Mouse (Mus musculus) granulocyte monocyte progenitor cell, adult 5-6 weeks (primary cell): ENCODE measurements around the gene Prps1. TPM values are rescaled to one million over a fixed set of nuclear protein-coding genes. Genes with fewer than 3 reads are reported as not detected.

Experiments used
- ATAC-seq: replicated peaks from 2 replicates; pipeline ENCODE4 v1.8.0; 2016; ENCODE audit warnings: mild to moderate bottlenecking, moderate TSS enrichment, inconsistent platforms; ENCODE audit not compliant: poor library complexity, severe bottlenecking
- total RNA-seq, 2 experiments: library from RNA; stranded (forward) in 1 of 2; stranded (reverse) in 1 of 2; fragments of 200-712, 200-1000 nt in 1 of 2; fragments of >200 nt in 1 of 2; fragmentation: Nextera tagmentation in 1 of 2; gene quantifications; 2 replicates each; pipeline ENCODE4 v1.2.3; 2014 to 2017

Gene Prps1
- total RNA-seq (2014; fragmentation: Nextera tagmentation) (63.6 and 69.8 TPM in 2 replicates), total RNA-seq (2017) (56.4 and 78.2 TPM in 2 replicates)

DNA sequence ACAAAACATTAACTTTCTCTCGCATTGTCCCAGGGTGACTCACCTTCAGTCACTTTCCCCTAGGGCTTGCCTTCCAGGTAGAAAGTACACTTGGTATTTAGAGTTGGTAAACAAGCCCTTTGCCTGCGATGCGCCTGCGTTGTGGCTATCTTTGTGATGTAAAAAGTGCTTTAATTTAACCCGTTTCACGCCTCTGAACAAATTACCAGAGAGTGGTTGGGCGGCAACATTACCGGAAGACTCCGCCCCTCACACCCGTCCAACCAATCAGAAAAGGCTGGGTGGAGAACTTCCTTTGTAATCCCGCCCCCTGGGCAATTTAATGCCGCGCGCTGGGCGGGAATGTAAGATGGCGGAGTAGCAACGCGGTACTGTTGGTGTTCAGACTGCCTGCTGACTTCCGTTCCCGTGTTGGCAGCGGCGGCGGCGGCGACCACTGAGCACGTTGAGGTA is at the start of gene Prps1:
Prps1 (plus strand) TSS at position 335 of the 453 bp plus-strand sequence.
- ATAC-seq: peak; percentile 95

GRCm38 (mm10) chrX:140407593-140407992 is 48.8 kb upstream of the Prps1 start:
- no peak for ATAC-seq

DNA sequence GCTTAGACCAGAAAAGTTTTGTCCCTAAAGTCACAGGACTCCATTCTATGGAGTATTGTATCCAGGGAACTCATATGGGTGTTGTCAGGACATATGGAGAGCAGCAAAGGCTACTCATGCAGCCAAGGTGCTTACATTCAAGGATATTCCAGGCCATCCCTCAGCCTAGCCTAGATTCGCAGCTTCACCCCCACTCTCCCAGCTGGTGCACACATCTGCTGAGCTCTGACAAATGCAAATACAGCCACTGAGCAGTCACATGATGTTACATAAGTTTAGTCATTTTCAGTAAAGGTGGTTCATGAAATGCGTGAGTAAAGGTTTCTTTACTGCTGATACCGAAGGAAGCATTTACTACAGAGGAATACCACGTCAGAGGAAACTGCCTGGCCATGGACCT is 37.9 kb upstream of the Prps1 start:
- no peak for ATAC-seq

GRCm38 (mm10) chrX:140427124-140427523 is 29.3 kb upstream of the Prps1 start:
- ATAC-seq: no peak

DNA sequence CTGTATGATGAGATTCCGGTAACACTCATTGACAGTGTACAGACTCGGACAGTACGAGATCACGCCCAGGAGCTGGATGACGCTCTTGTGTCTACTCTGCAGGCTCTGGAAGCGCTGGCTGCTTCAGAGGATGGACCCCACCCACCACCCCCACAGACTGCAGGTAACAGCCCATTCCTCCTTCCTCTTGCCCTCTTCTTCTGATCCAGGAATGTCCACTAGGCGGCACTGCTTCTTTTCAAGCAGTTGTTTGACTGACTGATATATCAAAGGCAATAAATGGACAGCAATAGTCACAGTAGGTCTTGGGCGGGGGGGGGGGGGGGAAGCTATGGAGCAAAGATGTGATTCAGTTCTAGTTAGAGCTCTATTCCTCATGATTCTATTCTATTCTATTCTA is 28.2 kb upstream of the Prps1 start:
- 0 out of 2 replicates have a peak, but pooled peaks have one; percentile 25 for ATAC-seq

DNA sequence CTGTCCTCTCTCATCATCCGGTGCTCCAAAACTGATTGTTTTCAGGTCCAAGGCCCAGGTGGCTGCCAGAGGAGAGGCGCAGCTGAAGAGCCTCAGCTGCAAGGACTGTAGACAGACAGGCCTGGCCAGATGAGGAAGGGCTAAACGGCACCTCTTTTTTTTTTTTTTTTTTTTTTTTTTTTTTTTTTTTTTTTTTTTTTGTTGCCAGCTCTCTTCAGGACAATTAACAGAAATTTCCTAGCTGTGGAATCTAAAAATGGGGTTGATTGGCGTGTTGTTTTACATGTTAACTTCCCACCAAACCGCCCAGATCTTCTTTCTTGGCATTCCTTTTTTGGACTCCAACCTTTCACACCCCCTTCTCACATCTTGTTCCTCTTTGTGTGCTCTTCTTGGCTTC is 26.4 kb upstream of the Prps1 start:
- ATAC-seq: no peak

DNA sequence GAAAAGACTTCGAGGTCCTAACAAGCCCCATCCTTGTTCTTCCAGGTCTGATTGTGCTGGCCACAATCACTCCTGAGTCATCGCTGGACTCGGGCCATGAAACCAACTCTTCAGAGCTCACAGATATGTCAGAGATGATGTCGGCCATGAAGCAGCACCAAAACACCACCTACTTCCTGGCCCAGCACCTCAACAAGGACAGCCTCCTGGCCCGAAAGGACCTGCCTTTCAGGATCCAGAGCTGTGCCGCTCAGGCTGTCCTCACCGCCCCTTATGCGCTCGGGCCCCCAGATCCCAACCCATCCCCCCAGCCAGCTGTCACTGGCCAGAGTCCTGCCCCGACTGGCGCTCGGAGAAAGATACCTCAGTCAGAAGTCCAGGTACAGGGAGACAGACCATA is 25.9 kb upstream of the Prps1 start:
- no peak for ATAC-seq

DNA sequence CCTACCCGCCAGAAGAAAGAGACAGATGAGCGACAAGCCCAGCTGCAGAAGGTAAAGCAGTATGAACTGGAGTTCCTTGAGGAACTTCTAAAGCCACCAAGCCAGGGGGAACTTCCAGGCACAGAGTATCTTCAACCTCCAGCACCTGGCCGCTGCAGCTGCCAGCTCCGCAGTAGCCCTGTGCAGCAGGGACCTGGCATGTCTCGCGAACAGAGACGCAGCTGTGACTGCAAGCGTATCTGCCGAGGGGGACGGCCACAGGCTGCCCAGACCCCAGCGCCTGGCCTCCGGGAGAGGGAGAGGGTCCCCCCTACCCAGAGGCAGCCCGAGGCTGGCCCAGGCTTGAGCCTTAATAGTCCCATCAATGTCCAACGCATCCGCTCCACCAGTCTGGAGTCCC is 24.4 kb upstream of the Prps1 start:
- no peak for ATAC-seq

DNA sequence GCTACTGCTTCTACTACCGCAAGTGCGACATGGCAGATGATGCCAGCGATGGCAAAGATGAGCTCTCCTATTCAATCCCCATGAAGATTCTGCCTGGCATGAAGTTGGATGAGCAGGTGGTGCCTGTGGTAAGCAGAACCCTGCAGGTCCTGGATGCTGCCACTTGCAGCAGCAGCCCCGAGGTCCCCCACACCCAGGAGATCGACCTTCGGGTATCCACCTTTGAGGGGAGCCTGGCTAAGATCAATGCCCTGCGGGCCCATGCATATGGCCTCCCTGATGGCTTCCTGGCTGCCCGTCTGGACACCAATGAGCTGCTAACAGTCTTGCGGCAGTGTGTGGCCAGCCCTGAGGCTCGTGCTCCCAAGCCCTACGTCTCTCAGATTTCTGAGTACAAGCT is 23.6 kb upstream of the Prps1 start:
- no peak for ATAC-seq

DNA sequence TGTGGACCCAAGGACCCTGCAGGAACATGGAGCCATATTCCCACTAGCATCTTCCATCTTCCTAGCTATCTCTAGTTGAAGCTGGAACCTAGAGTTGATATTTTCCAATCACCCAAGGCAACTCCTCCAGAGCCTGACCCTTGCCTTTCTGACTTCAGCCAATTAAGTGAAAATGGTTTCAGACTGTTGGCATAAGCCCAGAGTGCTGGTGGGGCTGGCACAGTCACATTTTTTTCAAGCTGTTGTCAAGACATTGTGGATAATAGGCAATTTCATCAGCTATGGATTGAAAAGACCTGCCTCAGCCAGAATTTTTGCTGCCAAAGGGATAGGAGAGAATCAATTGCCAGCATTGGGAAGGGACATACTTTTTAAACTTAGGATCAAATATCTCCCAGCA is 18.5 kb upstream of the Prps1 start:
- ATAC-seq: no peak

GRCm38 (mm10) chrX:140445551-140445950 is 10.9 kb upstream of the Prps1 start:
- no peak for ATAC-seq

GRCm38 (mm10) chrX:140450071-140450470 is 6.3 kb upstream of the Prps1 start:
- ATAC-seq: no peak

- ATAC-seq: peak; percentile 38
Observed at GRCm38 (mm10) chrX:140456751-140457491, 508 bp downstream of the Prps1 start.

DNA sequence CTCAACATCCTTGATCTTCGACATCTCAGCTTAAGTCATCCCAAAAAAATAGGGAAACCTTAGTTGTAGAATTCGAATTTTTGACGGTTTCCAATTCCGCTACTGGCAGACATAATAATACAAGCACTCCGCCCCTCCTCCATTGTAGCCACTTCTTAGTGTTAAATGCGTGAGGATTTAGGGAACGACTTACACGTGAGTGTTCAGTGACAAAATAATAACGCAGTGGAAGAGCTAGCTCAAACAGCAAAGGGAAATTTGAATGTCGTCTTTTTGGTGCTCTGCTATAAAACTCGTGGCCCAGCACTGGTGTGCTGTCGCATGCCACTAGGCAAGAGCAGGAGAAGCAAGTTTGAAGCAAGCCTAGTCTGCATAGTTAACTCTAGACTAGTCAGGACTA is 1.1 kb downstream of the Prps1 start:
- ATAC-seq: 0 out of 2 replicates have a peak, but pooled peaks have one; percentile 13

GRCm38 (mm10) chrX:140478231-140478630 is 21.8 kb downstream of the Prps1 start:
- peak; percentile 25; the same call in 1 of the 2 replicates for ATAC-seq

DNA sequence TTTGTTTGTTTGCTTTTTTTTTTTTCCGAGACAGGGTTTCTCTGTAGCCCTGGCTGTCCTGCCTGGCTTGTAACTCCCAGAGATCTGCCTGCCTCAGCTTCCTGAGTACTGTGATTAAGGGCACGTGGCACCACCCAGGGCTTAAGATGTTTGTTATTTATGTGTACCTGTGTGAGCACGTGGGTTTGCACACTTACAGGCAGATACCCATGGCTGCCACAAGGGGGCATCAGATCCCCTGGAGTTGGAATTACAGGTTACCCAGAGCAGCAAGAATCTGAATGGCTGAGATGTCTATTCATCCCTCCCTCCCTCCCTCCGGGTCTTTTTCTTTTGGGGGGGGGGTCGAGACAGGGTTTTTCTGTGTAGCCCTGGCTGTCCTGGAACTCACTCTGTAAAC is 22.8 kb downstream of the Prps1 start:
- ATAC-seq: peak; percentile 90

- ATAC-seq: peak; percentile 26
Observed at GRCm38 (mm10) chrX:140489174-140489573, 32.8 kb downstream of the Prps1 start.

- peak; percentile 51 for ATAC-seq
Observed at GRCm38 (mm10) chrX:140490203-140490602, 33.8 kb downstream of the Prps1 start.

DNA sequence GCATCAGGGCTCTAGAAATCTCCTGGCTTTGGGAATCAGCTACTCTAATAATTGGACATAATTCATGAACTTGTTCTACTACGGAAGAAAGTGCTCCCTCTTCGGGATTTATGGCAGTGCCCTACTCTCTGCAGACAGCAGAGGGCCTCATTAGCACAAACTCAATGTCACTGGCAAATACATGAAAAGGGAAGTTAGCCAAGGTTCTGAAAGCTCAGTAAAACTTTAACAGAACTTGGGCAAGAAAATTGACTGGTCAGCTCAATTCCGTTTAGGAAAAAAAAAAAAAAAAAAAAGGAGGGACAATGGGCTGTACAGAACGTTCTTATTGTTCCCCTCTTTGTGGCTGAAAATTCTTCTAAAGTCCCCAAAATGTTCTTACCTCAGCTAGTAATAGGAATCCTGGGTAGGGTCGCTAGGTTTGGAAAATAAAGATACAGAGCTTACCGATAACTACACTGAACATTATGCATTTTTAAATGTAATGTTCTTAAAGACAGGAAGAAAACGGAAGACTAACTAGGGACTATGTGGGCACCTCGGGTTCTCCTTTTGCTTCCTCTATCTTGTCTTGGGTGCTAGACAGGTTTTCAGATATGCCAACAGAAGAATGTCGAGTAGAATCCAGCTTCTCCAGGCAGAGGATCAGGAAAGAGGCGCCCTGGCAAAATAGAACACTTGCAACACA is 35.6 kb downstream of the Prps1 start:
- peak; percentile 77 for ATAC-seq

DNA sequence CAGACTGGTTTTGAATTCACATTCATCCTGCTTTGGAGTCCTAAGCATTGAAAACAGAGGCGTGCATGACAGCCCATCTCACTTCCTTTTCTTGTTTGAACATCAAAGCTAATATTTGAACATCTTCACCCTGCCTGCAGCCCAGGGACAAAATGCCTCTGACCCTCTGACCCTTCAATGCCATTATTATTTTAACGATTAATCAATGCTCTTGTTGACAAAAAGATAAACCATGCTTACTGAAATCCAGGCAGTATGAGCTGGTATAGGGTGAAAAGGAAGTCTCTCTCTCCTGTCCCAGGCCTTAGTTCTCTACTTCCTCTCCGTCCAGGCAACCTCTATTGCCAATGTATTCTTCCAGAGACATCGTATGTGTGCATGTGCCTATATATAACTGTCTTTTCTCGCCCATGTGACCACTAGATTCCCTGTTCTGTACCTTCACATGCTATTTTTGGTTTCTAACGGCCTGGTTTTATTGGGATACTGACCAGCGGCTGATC is 37.2 kb downstream of the Prps1 start:
- ATAC-seq: no peak

GRCm38 (mm10) chrX:140494170-140494569 is 37.8 kb downstream of the Prps1 start:
- no peak for ATAC-seq
